Mouse (Mus musculus) C2C12 (cell line): ENCODE data around the gene Pitx1.

Experiments
- CEBPB ChIP-seq: IDR thresholded peaks from one replicate; pipeline ENCODE4 v1.6.1; 2011; ENCODE audit warnings: low read depth, mild to moderate bottlenecking, control low read depth, moderate library complexity
- CTCF ChIP-seq: IDR thresholded peaks from one replicate; pipeline ENCODE4 v1.5.1; 2011; ENCODE audit not compliant: control insufficient read depth, insufficient read depth, insufficient read length
- FOSL1 ChIP-seq: IDR thresholded peaks from one replicate; pipeline ENCODE4 v1.8.0; 2011; ENCODE audit warnings: mild to moderate bottlenecking, low read length; ENCODE audit not compliant: poor library complexity, insufficient read depth, severe bottlenecking
- MAX ChIP-seq: IDR thresholded peaks from one replicate; pipeline ENCODE4 v1.6.1; 2011; ENCODE audit warnings: mild to moderate bottlenecking, control low read depth
- MYOD1 ChIP-seq: IDR thresholded peaks from one replicate; pipeline ENCODE4 v1.6.1; 2011; ENCODE audit warnings: low read depth; ENCODE audit not compliant: control insufficient read depth, insufficient read length
- MYOG ChIP-seq: IDR thresholded peaks from one replicate; pipeline ENCODE4 v1.6.1; 2011; ENCODE audit not compliant: control insufficient read depth, insufficient read length; ENCODE audit errors: extremely low read depth
- USF1 ChIP-seq: IDR thresholded peaks from one replicate; pipeline ENCODE4 v1.6.1; 2011; ENCODE audit warnings: low read depth, mild to moderate bottlenecking, control low read depth, moderate library complexity

DNA sequence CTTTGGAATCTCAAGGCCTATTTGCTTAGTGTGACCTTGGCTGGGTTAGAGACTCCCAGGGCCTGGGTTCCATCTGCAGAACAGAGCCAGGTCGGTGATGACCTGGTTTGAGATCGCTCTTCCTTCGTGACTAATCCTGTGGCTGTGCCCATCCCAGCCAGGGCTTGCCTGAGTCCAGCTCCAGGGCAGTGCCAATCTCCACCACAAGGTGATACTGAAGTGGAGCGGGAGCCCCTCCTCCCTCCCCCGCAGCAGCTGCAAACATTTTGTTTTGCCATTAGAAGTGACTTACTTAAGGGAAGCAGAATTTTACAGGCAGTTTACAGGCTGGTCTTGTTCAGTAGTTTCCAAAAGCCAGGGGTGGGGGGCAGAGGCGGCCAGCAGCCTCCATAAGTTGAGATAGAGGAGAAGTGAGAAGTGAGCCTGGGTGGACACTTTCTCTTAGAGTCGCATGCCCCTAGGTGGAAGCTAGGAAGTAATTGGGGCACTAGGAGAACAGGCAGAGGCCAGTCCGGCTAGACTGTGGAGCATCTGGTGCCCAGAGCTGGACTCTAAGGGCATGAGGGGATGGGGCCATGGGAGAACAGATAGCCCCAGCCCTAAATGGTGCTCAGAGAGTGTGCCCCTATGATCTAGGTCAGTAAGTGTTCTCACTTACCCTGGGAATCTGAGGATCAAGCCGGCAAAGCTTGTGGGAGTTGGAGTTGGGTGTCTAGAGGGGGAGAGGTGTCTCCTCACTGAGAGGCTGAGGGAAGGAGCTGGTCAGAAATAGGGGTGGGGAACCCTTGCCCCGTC is 11.6 kb downstream of the Pitx1 start:
- TF ChIP-seq CTCF (no peak), MYOD1 (no peak), MAX (no peak), USF1 (no peak), MYOG (no peak), FOSL1 (no peak), CEBPB (no peak)
